Mouse (Mus musculus) lung, postnatal 0 days (tissue): ENCODE results near the gene Cdh13.

Experiments used
- CTCF ChIP-seq: IDR thresholded peaks from 2 replicates; pipeline ENCODE4 v1.5.1; 2016; ENCODE audit warnings: antibody characterized with exemption, mild to moderate bottlenecking
- EP300 ChIP-seq: IDR thresholded peaks from 2 replicates; pipeline ENCODE4 v1.6.1; 2016; ENCODE audit warnings: antibody characterized with exemption, mild to moderate bottlenecking, control low read depth

DNA sequence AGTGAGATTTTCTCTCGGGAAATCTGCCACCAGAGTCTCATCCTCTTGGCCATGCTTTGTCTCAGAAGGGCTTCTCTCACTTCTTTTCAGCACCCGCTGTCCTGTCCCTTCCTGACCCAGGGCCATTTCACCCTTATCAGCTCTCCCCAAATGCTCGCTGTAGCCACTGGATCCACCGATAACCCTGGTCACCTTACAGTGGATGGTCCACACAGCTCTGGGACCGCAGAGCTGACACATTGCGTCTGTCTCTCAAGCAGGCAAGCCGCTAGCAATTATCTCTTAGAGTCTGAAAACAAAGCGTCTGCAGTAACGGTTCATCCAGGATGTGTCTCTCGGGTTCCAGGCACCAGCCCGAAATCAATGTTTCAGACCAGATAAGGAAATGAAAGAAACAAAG is 429.6 kb downstream of the Cdh13 start:
- TF ChIP-seq CTCF = no peak
- no peak for TF ChIP-seq EP300
